Mouse (Mus musculus) NIH3T3 (cell line): Measurements from ENCODE around the gene Camk1d.

Experiments used
- DNase-seq: peaks from one replicate; pipeline ENCODE4 v3.0.0-alpha.2; 2012; ENCODE audit warnings: low read depth

Gene Camk1d

GRCm38 (mm10) chr2:5469366-5469941 is 244.9 kb downstream of the Camk1d start:
- DNase-seq, result no peak

- no peak for DNase-seq
These were observed 246.8 kb downstream of the Camk1d start for GRCm38 (mm10) chr2:5467537-5467936.

GRCm38 (mm10) chr2:5458671-5459235 is 255.6 kb downstream of the Camk1d start:
- peak; percentile 8 for DNase-seq

GRCm38 (mm10) chr2:5458075-5458494 is 256.2 kb downstream of the Camk1d start:
- DNase-seq, result no peak

GRCm38 (mm10) chr2:5456108-5456507 is 258.2 kb downstream of the Camk1d start:
- no peak for DNase-seq

GRCm38 (mm10) chr2:5454830-5455229 is 259.5 kb downstream of the Camk1d start:
- DNase-seq, result no peak

- DNase-seq, result peak; percentile 79
These were observed 262.7 kb downstream of the Camk1d start for GRCm38 (mm10) chr2:5451654-5452053.

- DNase-seq, result no peak
These were observed 269.0 kb downstream of the Camk1d start for GRCm38 (mm10) chr2:5445357-5445756.

- no peak for DNase-seq
These were observed 276.6 kb downstream of the Camk1d start for GRCm38 (mm10) chr2:5437690-5438089.

- no peak for DNase-seq
These were observed 278.6 kb downstream of the Camk1d start for GRCm38 (mm10) chr2:5435587-5436253.

GRCm38 (mm10) chr2:5431309-5431708 is 283.0 kb downstream of the Camk1d start:
- DNase-seq, result peak; percentile 56

GRCm38 (mm10) chr2:5429921-5430320 is 284.4 kb downstream of the Camk1d start:
- DNase-seq, result no peak

- no peak for DNase-seq
These were observed 288.2 kb downstream of the Camk1d start for GRCm38 (mm10) chr2:5426110-5426509.

- no peak for DNase-seq
These were observed 288.7 kb downstream of the Camk1d start for GRCm38 (mm10) chr2:5425612-5426011.

- DNase-seq, result peak; percentile 83
These were observed 293.6 kb downstream of the Camk1d start for GRCm38 (mm10) chr2:5420621-5421196.

- DNase-seq, result no peak
These were observed 295.5 kb downstream of the Camk1d start for GRCm38 (mm10) chr2:5418802-5419201.

- peak; percentile 69 for DNase-seq
These were observed 296.9 kb downstream of the Camk1d start for GRCm38 (mm10) chr2:5417158-5418032.

- no peak for DNase-seq
These were observed 302.5 kb downstream of the Camk1d start for GRCm38 (mm10) chr2:5411774-5412173.

GRCm38 (mm10) chr2:5403850-5404249 is 310.5 kb downstream of the Camk1d start:
- DNase-seq, result peak; percentile 54

- no peak for DNase-seq
These were observed 312.3 kb downstream of the Camk1d start for GRCm38 (mm10) chr2:5402036-5402435.

GRCm38 (mm10) chr2:5398505-5398904 is 315.8 kb downstream of the Camk1d start:
- DNase-seq, result no peak

GRCm38 (mm10) chr2:5398043-5398442 is 316.3 kb downstream of the Camk1d start:
- no peak for DNase-seq
